Mouse (Mus musculus): ENCODE results near the gene Fam172a.

DNA sequence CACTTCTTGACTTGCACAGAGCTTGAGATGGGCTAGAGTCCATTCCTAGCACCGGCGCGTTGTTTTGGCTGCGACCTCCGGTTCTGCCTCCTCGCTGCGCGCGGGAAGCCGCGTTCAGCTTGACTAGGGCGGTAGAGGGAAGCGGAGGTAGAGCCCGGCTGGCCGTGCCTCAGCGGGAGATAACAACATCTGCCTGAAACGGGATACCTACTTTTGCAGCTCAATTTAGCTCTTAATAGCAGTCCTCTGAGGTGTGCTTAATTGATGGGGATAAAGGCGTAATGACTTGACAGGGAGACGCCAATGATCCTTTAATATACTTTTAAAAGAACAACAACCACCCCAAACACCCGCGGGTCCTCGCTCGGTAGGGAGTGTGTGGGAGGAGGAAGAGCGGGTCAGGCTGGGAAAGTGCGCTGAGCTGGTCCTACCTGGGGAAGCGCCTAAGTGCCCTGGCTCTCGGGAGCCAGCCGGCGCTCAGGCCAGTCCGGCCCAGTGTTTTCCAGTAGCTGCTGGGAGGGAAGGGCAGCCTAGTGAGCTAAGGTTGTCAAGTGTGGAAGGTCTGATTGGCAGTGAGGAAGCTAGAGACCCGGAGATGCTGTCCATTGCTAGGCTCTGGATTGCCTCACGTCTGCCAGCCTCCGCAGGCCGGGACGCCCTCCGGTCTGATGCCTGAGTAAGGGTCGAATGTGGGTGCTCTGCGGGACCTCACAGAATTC, 508.4 kb downstream of the Fam172a start:
- no peak for TF ChIP-seq CTCF (IDR thresholded peaks at IDR 0.05; ENCODE audit: low read depth, low read length)
- no peak for TF ChIP-seq POLR2A (IDR thresholded peaks at IDR 0.05; ENCODE audit: extremely low read depth, insufficient read depth, low read length)

All from liver, adult 2 months (tissue).